Mouse (Mus musculus) layer of hippocampus, postnatal 14 days (tissue): ENCODE measurements around the gene Fam234a. TPM values are rescaled to one million over a fixed set of nuclear protein-coding genes. Genes with fewer than 3 reads are reported as not detected.
"Not testable (repeated sequence)": the region's sequence is repeated elsewhere in the genome, so short reads cannot be mapped to it uniquely, and the experiment has no call there.

ENCODE experiments used
- DNase-seq, 2 experiments: peaks; one replicate each; pipeline ENCODE4 v3.0.0; 2021 to 2022; ENCODE audit warnings: low spot score in 2 of 2, mixed read lengths in 1 of 2
- total RNA-seq, 2 experiments: library from RNA; stranded (reverse); gene quantifications; 2 replicates each; pipeline ENCODE4 v1.2.3; 2021

The Fam234a gene
- total RNA-seq, 2 experiments from 2014 or later = 24.8 to 31.5 TPM

- DNase-seq = no peak
Measured at GRCm38 (mm10) chr17:26235077-26235815, 8.8 kb downstream of the Fam234a start.

- no peak for DNase-seq
Measured at GRCm38 (mm10) chr17:26234386-26234785, 9.7 kb downstream of the Fam234a start.

DNA sequence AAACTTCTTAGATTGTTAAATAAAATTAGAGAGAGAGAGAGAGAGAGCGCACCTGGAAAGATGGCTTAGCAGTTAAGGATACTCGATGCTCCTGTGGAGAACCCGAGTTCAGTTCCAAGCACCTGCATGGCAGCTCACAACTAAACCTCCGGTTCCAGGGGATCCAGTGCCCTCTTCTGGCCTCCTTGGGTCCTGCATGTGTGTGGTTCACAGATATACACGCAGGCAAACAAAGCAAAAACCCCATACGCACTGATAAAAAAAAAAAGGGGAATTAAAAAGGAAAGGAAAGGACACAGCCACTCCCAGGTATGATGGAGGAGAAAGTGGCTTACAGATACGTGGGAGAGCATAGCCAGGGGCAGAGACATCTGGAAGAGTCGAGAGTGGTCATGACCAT lies 11.2 kb downstream of the Fam234a start:
- DNase-seq = no peak

DNA sequence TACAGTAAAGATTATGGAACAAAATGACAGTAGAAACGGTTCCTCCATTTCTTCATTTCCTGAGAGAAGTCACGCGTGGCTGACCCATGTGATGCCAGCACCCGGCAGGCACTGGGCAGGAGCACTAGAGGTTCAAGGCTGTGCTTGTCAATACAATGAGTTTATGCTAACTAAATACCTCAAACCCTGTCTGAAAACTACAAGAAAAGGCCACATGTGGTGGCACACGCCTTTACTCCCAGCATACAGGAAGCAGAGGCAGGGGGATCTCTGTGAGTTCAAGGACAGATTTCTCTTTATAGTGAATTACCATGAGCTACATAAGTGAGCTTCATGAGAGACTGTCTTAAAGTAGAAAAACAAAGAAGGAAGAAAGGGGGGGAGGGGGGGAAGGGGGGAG lies 12.9 kb downstream of the Fam234a start:
- DNase-seq = no peak

DNA sequence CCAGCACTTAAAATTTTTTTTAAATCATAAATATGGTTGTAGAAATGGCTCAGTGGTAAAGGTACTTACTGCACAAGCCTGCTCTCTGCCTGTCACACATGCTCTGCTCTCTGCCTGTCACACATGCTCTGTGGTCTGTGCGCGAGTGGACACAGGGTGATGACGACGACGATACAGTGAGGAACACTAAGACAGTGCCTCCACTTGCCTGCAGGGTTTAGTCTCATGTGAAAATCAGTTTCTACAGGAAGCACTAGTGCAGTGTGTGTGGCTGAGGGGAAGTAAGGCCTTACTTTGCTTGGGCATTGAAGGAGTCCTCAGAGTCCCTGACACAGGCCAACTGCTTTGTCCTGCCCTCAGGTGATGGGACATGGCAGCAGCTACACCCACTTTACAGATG lies 14.3 kb downstream of the Fam234a start:
- no peak for DNase-seq

DNA sequence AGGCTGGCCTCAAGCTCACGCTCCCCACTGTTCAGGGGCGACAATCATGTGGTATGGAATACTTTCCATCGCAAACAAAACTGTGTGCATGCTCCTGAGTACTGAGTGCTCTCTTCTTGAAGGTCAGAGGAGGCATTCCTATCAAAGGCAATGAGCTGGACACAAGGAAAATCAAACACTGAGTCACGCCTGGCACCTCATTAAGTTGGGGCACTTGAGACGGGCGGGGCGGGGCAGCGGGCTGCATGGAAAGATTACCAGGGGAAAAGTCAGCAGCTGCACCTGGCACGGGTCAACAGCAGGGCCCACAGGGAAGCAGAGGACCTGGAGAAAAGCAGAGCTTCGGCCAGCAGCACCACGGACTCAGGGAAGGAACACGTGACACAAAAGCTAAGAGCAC lies 18.9 kb downstream of the Fam234a start:
- DNase-seq = no peak

- DNase-seq = no peak
Measured at GRCm38 (mm10) chr17:26221508-26221907, 22.5 kb downstream of the Fam234a start.

- no peak for DNase-seq
Measured at GRCm38 (mm10) chr17:26212681-26213080, 31.4 kb downstream of the Fam234a start.

GRCm38 (mm10) chr17:26212241-26212640 lies 31.8 kb downstream of the Fam234a start:
- DNase-seq = no peak

GRCm38 (mm10) chr17:26207686-26208085 lies 36.4 kb downstream of the Fam234a start, which contains the start of gene Arhgdig:
Gene Arhgdig, minus strand, starts transcription at chr17:26207786.
- DNase-seq = no peak

DNA sequence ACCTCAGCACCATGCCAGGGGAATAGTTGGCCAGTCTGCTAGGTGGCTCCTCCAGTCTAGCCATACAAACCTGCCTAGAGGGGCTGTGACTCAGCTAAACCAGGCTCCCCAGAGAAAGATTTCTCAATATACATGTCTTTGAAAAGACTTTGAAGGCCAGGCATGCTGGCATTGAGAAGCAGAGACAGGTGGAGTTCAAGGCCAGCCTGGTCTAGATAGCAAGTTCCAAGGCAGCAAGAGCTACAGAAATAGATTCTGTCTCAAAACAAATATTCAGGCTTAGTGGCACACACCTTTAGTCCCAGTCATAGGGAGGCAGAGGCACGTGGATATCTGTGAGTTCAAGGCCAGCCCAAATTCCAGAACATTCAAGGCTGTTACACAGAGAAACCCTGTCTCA lies 37.6 kb downstream of the Fam234a start:
- DNase-seq = no peak

DNA sequence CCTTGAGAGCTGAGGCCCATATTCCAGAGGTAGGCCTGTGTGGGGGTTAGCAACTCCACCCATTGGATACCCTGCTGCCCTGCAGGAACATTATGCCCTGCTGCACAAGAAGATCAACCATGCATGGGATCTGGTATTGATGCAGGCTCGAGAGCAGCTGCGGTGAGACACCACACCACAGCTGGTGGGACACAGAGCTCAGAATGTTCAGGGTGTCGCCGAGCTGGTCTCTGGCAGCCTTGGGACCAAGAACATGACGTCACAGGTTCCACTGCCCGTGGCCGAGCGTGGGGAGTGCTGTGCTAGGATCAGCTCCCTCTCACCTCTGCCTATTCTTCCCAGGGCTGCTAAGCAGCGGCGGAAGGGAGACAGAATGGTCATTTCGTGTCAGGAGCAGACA lies 39.3 kb downstream of the Fam234a start:
- no peak for DNase-seq

GRCm38 (mm10) chr17:26203321-26203811 lies 40.7 kb downstream of the Fam234a start:
- DNase-seq = peak; percentile 40 to 60

DNA sequence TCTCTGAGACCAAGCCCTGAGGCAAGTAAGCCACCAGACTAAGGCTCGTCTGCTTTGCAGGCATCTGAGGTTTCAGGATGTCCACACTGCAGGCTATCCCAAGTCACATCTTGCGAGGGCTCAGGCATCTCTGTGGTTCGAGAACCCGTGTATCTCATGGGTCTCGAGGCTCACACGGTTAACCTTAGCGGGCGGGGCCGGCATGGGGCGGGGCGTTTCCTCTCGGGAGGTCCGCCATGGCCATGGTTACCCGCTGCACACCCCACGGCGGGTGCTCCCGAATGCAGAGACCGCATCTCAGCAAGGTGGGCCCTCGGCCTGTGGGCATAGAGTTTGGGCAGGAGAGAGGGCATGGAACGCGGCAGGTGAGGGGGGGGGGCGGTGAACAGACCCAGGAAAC lies 41.3 kb downstream of the Fam234a start, which contains the start of gene Rgs11:
TSS of gene Rgs11 (plus strand) at position 215 of the 400 bp plus-strand sequence.
- peak in 1 of 2 experiments; percentile 42 for DNase-seq

DNA sequence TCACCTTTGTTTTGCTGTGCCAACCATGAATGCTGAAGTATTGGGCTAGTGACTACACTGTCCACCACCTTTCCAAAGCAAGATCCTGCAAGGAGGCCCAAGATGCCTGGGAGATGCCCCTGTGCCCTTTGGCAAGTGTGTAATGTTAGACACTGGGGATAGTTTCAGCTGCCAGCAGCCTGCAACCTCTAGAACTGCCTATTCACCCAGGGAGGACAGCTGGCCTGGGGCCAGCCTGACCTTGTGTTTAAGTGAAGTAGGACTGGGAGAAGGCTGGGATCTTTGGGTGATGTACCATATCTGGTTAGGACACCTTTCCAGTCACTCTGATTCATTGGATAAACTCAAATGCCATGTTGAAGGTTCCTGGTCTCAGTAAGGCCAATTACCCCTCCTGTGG lies 42.0 kb downstream of the Fam234a start:
- DNase-seq = no peak

DNA sequence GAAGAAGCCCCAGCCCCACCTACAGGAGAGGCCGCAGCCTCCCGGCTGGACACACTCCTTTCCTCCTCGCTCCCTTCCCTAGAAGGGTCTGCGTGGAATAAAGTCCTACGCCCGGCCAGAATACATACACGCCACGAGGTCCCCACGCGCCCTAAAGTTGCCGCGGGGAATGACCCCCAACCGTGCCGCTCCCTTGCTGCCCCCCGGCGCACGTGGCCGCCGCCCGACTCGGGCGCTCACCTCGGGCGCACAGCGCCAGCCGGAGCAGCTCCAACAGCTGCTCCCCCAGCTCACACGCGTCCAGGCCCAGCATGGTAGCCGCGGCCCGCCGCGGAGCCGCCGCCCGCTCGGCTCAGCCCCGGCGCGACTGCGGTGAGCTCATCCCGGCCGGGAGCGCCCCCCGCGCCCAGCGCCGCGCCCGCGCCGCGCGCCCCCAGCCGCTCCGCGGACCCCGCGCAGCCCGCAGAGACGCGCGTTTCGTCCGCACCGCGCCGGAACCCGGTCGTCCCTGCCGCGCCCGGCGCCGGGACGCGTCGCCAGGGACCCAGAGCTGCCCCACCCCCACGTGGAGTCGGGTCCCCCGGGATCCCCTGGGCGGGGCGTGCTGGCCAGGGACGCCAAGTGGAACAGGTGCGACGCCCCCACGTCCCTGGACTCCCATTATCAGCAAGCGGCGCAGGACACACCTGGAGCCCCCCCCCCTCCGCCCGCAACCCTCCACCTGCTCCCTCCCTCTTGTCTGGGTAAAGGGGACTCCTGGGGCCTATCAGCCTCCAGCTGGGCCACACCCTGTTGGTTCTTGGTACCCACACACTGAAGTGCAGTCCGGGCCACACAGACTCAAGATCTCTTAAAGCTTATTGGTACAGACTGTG lies 43.0 kb downstream of the Fam234a start:
- DNase-seq = no peak

- DNase-seq = no peak
Measured at GRCm38 (mm10) chr17:26198892-26199291, 45.1 kb downstream of the Fam234a start, which contains the start of gene Pdia2. Gene Pdia2, minus strand, starts transcription at chr17:26199087.

DNA sequence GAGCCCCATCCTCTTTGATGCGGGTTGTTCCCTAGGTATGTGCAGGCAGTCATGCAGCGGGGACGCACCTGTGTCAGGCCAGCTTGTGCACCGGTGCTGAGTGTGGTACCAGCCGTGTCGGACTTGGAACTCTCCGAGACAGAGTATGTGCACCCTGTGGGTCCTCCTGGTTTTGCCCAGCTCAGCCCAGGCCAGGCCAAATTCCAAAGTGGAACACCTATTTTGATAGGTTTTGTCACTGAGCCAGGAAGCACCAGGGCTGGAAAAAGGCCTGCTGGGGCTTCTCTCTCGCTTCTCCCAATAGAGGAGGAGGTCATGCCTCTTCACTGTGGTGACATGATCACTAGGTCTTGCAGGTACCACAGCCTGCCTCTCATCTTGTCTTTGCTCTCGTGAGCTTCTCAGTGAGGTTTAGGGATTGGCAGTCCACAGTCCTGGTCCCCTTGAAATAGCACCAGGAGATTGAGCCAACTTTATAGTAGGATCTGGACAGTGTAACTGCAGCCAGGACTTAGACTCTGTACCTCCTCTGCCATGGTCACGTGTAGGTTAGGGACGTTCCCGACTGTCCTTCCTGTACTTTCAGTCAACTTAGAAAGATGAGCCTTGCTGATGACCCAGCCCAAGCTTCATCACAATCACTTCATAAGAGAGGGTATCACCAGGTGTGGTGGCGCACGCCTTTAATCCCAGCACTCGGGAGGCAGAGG lies 51.4 kb downstream of the Fam234a start:
- no peak for DNase-seq

DNA sequence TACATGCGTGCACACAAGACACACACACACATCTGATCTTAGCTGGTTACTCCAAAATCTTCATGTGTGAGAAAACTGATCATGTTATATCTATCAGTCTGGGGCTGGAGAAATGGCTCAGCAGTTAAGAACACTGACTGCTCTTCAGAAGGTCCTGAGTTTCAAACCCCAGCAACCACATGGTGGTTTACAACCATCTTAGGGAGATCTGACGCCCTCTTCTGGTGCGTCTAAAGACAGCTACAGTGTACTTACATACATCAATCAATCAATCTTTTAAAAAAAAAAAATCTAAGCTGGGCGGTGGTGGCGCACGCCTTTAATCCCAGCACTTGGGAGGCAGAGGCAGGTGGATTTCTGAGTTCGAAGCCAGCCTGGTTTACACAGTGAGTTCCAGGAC lies 52.6 kb downstream of the Fam234a start:
- DNase-seq = not testable (repeated sequence)

DNA sequence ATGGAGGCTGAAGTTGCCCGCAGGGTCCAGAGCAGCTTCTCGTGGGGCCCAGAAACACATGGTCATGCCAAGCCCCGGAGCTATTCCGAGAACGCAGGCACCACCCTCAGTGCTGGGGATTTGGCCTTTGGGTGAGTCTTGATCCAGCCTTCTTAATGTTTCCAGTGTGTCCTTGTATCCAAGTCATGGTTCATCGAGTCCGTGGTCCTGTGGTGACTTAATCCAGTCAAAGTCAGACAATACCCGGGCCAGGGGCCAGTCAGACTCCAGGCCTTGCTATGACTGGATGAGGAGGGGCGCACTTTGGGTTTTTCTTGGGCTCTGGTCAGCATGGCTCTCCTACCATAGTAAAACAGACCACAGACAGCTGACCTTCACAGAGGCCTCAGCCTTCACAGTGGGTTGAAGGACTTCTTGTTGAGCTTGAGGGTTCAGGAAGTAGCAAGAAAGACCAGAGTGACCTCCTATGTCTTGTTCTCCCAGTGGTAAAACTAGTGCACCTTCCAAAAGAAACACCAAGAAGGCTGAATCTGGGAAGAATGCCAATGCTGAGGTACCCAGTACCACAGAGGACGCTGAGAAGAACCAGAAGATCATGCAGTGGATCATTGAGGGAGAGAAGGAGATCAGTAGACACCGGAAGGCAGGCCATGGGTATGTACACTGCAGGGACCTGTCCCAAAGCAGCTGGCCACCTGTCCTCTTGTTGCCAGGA lies 55.8 kb downstream of the Fam234a start:
- DNase-seq = no peak

DNA sequence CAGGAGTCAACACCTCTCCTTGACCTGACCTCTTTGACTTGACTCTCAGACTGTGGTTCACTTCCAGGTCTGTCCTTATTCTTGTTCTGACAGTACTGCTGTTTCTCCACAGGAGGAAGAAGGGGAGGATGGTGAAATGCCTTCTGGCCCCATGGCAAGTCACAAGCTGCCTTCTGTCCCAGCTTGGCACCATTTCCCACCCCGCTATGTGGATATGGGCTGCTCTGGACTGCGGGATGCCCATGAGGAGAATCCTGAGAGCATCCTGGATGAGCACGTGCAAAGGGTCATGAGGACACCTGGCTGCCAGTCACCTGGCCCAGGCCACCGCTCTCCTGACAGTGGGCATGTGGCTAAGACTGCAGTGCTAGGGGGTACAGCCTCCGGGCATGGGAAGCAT lies 56.5 kb downstream of the Fam234a start:
- DNase-seq = no peak
